Mouse (Mus musculus) activated CD4-positive, CD25-positive, alpha-beta regulatory T cell (primary cell): ENCODE results near the gene Serpinb3b. TPM values are rescaled to one million over a fixed set of nuclear protein-coding genes. Genes with fewer than 3 reads are reported as not detected.

Experiments
- polyA plus RNA-seq, 2 experiments: library from polyadenylated mRNA; unstranded; fragments of 100-300 nt; shearing (Covaris generic); gene quantifications; one replicate each; pipeline ENCODE4 v1.2.1; 2017

The Serpinb3b gene
- not detected for polyA plus RNA-seq

DNA sequence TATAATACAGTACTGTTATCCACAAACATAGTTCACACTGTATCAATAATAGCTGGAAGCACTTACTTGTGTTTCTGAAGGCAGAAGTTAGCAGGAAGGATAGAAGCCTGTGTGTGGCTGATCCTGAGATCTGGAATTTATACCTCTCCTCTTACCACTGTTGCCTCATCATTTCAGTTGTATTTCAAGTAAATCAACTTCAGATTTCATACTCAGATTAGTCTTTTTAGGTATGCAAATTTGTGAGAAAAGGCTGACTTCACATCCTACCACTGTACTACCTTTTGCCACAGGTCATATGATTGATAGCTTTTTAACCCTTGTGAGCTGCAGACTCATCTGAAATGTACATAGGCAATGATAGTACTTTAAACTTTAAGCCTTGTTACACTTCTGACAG lies at the start of gene Serpinb3b, which contains the start of gene Serpinb3c:
Gene Serpinb3b, minus strand, starts transcription at position 101 of the 400 bp plus-strand sequence.
Gene Serpinb3c, minus strand, starts transcription at position 111 of the 400 bp plus-strand sequence.

Other genes with a start within 250 kb of the Serpinb3b start
- not detected for gene Serpinb3a, start 226.1 kb downstream of the Serpinb3b start, polyA plus RNA-seq
- gene Serpinb3d, start 194.9 kb downstream of the Serpinb3b start, polyA plus RNA-seq = not detected
- gene Serpinb3c, start within 50 bp of the Serpinb3b start, polyA plus RNA-seq = not detected
- not detected for gene Serpinb11, start 82.8 kb upstream of the Serpinb3b start, polyA plus RNA-seq
- gene Serpinb7, start 121.3 kb upstream of the Serpinb3b start, polyA plus RNA-seq = not detected
- under 1 TPM in 1 of 2 experiments, not detected in 1; 0.27 TPM for gene Serpinb2, start 233.1 kb upstream of the Serpinb3b start, polyA plus RNA-seq